ENCODE assay signal across 11 mouse cellular contexts in genomic region chr17:87387068-87387467, GRCm38 (mm10). TPM values are rescaled to one million over a fixed set of nuclear protein-coding genes. Genes with fewer than 3 reads are reported as not detected.
DNase-seq lines count a peak whose midpoint lies in the region; ATAC-seq lines count a peak whose summit lies in the region.
"Had no signal": no experiment of that assay in that cellular context is flagged by ENCODE, and none has a peak within 500 bp of the region (broad histone marks: within the 10 kb centered on the region; RNA-seq: fewer than 3 reads in every experiment).

No protein-coding gene starts in this region.

- no peaks in the 10 kb centered on the region for H3K9me3 ChIP-seq in forebrain, embryonic 14.5 days (replicated peaks; ENCODE audit: control insufficient read depth, low read length)
- H3K9me3 ChIP-seq: heart, embryonic 15.5 days had no signal

- no peak overlapping the region for H3K4me3 ChIP-seq in forebrain, embryonic 14.5 days (ENCODE audit: low read depth, low read length)
- H3K4me3 ChIP-seq: heart, embryonic 15.5 days; myocyte had no signal

- no peaks in the 10 kb centered on the region for H3K27me3 ChIP-seq in forebrain, embryonic 14.5 days (replicated peaks; ENCODE audit: control insufficient read depth, insufficient read depth, low read length)
- H3K27me3 ChIP-seq: heart, embryonic 15.5 days had no signal

- no peak overlapping the region for H3K9ac ChIP-seq in forebrain, embryonic 14.5 days (ENCODE audit: low read length)
- H3K9ac ChIP-seq: heart, embryonic 15.5 days had no signal

- ATAC-seq in forebrain, embryonic 14.5 days, result peak; percentile 68

- no peaks in the 10 kb centered on the region for H3K36me3 ChIP-seq in forebrain, embryonic 14.5 days (ENCODE audit: control insufficient read depth, insufficient read depth, low read length)
- H3K36me3 ChIP-seq: heart, embryonic 15.5 days had no signal

- no peaks in the 10 kb centered on the region for H3K4me1 ChIP-seq in forebrain, embryonic 14.5 days (ENCODE audit: control insufficient read depth, insufficient read depth, low read length)

- peak; percentile 74 for DNase-seq in layer of hippocampus, adult 9-11 months
- no peak for DNase-seq in layer of hippocampus, adult 9-10 months (ENCODE audit: low spot score)
- DNase-seq in MN1 (ENCODE audit: low spot score), result peak; percentile 33
- DNase-seq in forebrain, embryonic 14.5 days (ENCODE audit: low spot score), result peak; percentile 71
- DNase-seq in kidney, postnatal 25 days, result peak; percentile 59 to 74
- no peak for DNase-seq in layer of hippocampus, postnatal 14 days (ENCODE audit: low spot score in 2 of 2)
- no peak for DNase-seq in testis, postnatal 14 days (ENCODE audit: low spot score)
- no peak for DNase-seq in urinary bladder, postnatal 4 days (ENCODE audit: low spot score in 2 of 2)

- H3K4me2 ChIP-seq in forebrain, embryonic 14.5 days (ENCODE audit: low read length), result no peak overlapping the region
- H3K4me2 ChIP-seq: heart, embryonic 15.5 days had no signal

- 15% methylated on average over 3 of the region's 5 CpGs for WGBS in forebrain, embryonic 14.5 days

- no peak overlapping the region for H3K27ac ChIP-seq in forebrain, embryonic 14.5 days (ENCODE audit: low read depth, low read length)
- H3K27ac ChIP-seq: heart, embryonic 15.5 days had no signal

RNA-seq across cellular contexts. Expression of gene Stpg4, which starts 40.5 kb away (rescaled TPM):
- polyA plus RNA-seq in forebrain, embryonic 14.5 days (2014; fragmentation: Nextera tagmentation; extraction: Ambion mirVana), result not detected in 2 replicates
- not detected for total RNA-seq in layer of hippocampus, postnatal 14 days (2021)
- polyA plus RNA-seq: cortical plate, adult 2 months; heart, embryonic 15.5 days; myocyte had no signal

RNA-seq across cellular contexts. Expression of gene Calm2, which starts 59.7 kb away (rescaled TPM):
- 2,068 and 2,124 TPM in 2 replicates for polyA plus RNA-seq in forebrain, embryonic 14.5 days (2014; fragmentation: Nextera tagmentation; extraction: Ambion mirVana)
- 1,000 to 10,000 TPM; 2,088 to 2,105 TPM for total RNA-seq in layer of hippocampus, postnatal 14 days (2021)

Comparison
In these comparisons a context has a peak if more than half of its experiments do, and no peak if none do; other contexts are left out.
1. DNase-seq: peak in layer of hippocampus, adult 9-11 months (single experiment), MN1 (single experiment), forebrain, embryonic 14.5 days (single experiment) and kidney, postnatal 25 days (2 of 2); none in layer of hippocampus, adult 9-10 months (single experiment), layer of hippocampus, postnatal 14 days (0 of 2), testis, postnatal 14 days (single experiment) and urinary bladder, postnatal 4 days (0 of 2).